32 mouse cellular contexts compared by ENCODE assay signal in the genomic region with DNA sequence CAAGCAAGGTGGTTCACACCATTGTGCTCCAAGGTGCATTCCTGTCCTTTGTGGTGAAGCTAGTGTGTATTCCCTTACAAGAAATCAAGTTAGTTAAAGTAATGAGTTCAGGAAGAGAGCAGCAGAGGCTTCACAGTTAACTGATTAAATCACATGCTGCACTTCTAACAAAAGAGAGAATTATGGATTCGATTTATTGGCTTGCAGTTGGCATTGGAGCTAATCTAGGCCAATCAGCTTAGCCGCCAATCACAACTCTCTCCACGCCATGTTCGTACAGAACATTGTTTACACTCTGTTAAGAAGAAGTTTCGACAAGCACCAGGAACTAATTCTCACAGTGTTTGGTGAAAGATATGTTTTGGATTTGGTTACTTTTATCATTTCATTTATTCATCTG.
"Had no signal": no experiment of that assay in that cellular context is flagged by ENCODE, and none has a peak within 500 bp of the region (broad histone marks: within the 10 kb centered on the region; RNA-seq: fewer than 3 reads in every experiment).

No protein-coding gene starts in this region.

- H3K9me3 ChIP-seq: limb, embryonic 10.5 days; limb, embryonic 12.5 days; limb, embryonic 13.5 days; limb, embryonic 15.5 days; liver, embryonic 12.5 days; liver, embryonic 13.5 days; liver, embryonic 15.5 days; lung, embryonic 15.5 days; megakaryocyte, embryonic 14.5 days; midbrain, embryonic 10.5 days; midbrain, embryonic 12.5 days; midbrain, embryonic 13.5 days; midbrain, embryonic 15.5 days had no signal

- H3K4me3 ChIP-seq: left cerebral cortex, adult 2 months; limb, embryonic 10.5 days; limb, embryonic 12.5 days; limb, embryonic 13.5 days; limb, embryonic 15.5 days; liver, embryonic 12.5 days; liver, embryonic 13.5 days; liver, embryonic 15.5 days; lung, embryonic 15.5 days; megakaryocyte, embryonic 14.5 days; midbrain, embryonic 10.5 days; midbrain, embryonic 12.5 days; midbrain, embryonic 13.5 days; midbrain, embryonic 15.5 days; myocyte had no signal

- DNase-seq: left cerebral cortex, postnatal 4 days; liver; liver, embryonic 13.5 days; liver, postnatal 0 days; lung, adult 18-20 months; lung, adult 2 months; lung, embryonic 14.5 days; lung, postnatal 10 days; lung, postnatal 14 days; lung, postnatal 36 days; lung, postnatal 4 days; midbrain, embryonic 14.5 days had no signal

- H3K27ac ChIP-seq: left cerebral cortex, adult 2 months; limb, embryonic 10.5 days; limb, embryonic 12.5 days; limb, embryonic 13.5 days; limb, embryonic 15.5 days; liver, embryonic 12.5 days; liver, embryonic 13.5 days; liver, embryonic 14.5 days; liver, embryonic 15.5 days; lung, embryonic 15.5 days; macrophage; midbrain, embryonic 10.5 days; midbrain, embryonic 12.5 days; midbrain, embryonic 13.5 days; midbrain, embryonic 15.5 days had no signal

- H3K27me3 ChIP-seq: limb, embryonic 12.5 days; limb, embryonic 13.5 days; limb, embryonic 15.5 days; liver, embryonic 12.5 days; liver, embryonic 13.5 days; liver, embryonic 15.5 days; lung, embryonic 15.5 days; megakaryocyte, embryonic 14.5 days; midbrain, embryonic 12.5 days; midbrain, embryonic 13.5 days; midbrain, embryonic 15.5 days had no signal

- H3K9ac ChIP-seq: limb, embryonic 12.5 days; limb, embryonic 13.5 days; limb, embryonic 15.5 days; liver, embryonic 12.5 days; liver, embryonic 13.5 days; liver, embryonic 14.5 days; liver, embryonic 15.5 days; liver, postnatal 0 days; lung, embryonic 14.5 days; lung, embryonic 15.5 days; midbrain, embryonic 12.5 days; midbrain, embryonic 13.5 days; midbrain, embryonic 15.5 days had no signal

- ATAC-seq: liver, embryonic 12.5 days; liver, postnatal 0 days; lung, postnatal 0 days; midbrain, embryonic 13.5 days; midbrain, embryonic 15.5 days; midbrain, embryonic 16.5 days had no signal

- H3K4me2 ChIP-seq: limb, embryonic 12.5 days; limb, embryonic 13.5 days; limb, embryonic 15.5 days; liver, embryonic 11.5 days; liver, embryonic 12.5 days; liver, embryonic 13.5 days; liver, embryonic 15.5 days; lung, embryonic 14.5 days; lung, embryonic 15.5 days; midbrain, embryonic 11.5 days; midbrain, embryonic 12.5 days; midbrain, embryonic 13.5 days; midbrain, embryonic 15.5 days had no signal

- H3K36me3 ChIP-seq: limb, embryonic 10.5 days; limb, embryonic 12.5 days; limb, embryonic 13.5 days; limb, embryonic 15.5 days; liver, embryonic 12.5 days; liver, embryonic 13.5 days; liver, embryonic 15.5 days; lung, embryonic 15.5 days; midbrain, embryonic 10.5 days; midbrain, embryonic 12.5 days; midbrain, embryonic 13.5 days; midbrain, embryonic 15.5 days had no signal

- H3K4me1 ChIP-seq: limb, embryonic 10.5 days; limb, embryonic 12.5 days; limb, embryonic 13.5 days; limb, embryonic 15.5 days; liver, embryonic 12.5 days; liver, embryonic 13.5 days; liver, embryonic 15.5 days; lung, embryonic 15.5 days; megakaryocyte, embryonic 14.5 days; midbrain, embryonic 10.5 days; midbrain, embryonic 12.5 days; midbrain, embryonic 13.5 days; midbrain, embryonic 15.5 days had no signal
